Mouse (Mus musculus) regulatory T cell (primary cell): ENCODE measurements around the gene Rfc2.
"Not testable (repeated sequence)": the region's sequence is repeated elsewhere in the genome, so short reads cannot be mapped to it uniquely, and the experiment has no call there.

Experiments
- in situ Hi-C: fragments of 300-600 bp; cut with MboI, MseI; formaldehyde crosslinking; loops from one replicate; pipeline ENCODE4 v1.15.1; 2025; ENCODE audit warnings: high pct_unique_total_duplicates

Rfc2 gene

GRCm38 (mm10) chr5:134646461-134646860 is 65.3 kb downstream of the Rfc2 start:
- in situ Hi-C loops: no loop called here

GRCm38 (mm10) chr5:134647394-134647793 is 66.2 kb downstream of the Rfc2 start:
- in situ Hi-C loops: no loop called here

DNA sequence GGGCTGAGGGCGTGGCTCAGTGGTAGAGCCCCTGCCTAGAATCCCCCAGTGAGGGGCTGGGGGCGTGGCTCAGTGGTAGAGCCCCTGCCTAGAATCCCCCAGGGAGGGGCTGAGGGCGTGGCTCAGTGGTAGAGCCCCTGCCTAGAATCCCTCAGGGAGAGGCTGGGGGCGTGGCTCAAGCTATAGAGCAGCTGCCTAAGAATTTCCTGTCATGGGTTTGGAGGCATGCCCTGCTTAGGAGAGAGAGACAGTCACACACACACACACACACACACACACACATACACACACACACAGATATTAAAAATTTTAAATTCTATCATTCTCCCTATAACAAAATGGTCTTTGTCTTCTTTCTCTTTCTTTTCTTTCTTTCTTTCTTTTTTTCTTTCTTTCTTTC is 67.8 kb downstream of the Rfc2 start:
- in situ Hi-C loops: not testable (repeated sequence)

GRCm38 (mm10) chr5:134650926-134651325 is 69.8 kb downstream of the Rfc2 start:
- in situ Hi-C loops: no loop called here
